Mouse (Mus musculus) liver, embryonic 13.5 days (tissue): ENCODE measurements around the gene Hgfac. TPM values are rescaled to one million over a fixed set of nuclear protein-coding genes. Genes with fewer than 3 reads are reported as not detected.

ENCODE experiments used
- ATAC-seq: fragments of 200-750 bp; cut with Nextera tagmentation; 2 replicates; pipeline ENCODE4 v1.8.0; 2017; ENCODE audit warnings: low read depth, mild to moderate bottlenecking, moderate number of reproducible peaks, moderate library complexity
- DNase-seq: peaks from one replicate; pipeline ENCODE4 v3.0.0; 2022
- H3K27ac ChIP-seq: fragments of 300-500 bp; sonication (generic); 2 replicates; pipeline ENCODE4 v1.5.1; 2015; ENCODE audit warnings: moderate library complexity, mild to moderate bottlenecking, inconsistent platforms
- H3K27me3 ChIP-seq: fragments of 300-500 bp; sonication (generic); 2 replicates; pipeline ENCODE4 v1.6.1; 2015; ENCODE audit warnings: mild to moderate bottlenecking, inconsistent platforms
- H3K36me3 ChIP-seq: fragments of 300-500 bp; sonication (generic); 2 replicates; pipeline ENCODE4 v1.6.1; 2015; ENCODE audit warnings: mild to moderate bottlenecking, inconsistent platforms
- H3K4me1 ChIP-seq: fragments of 300-500 bp; sonication (generic); replicated peaks from 2 replicates; pipeline ENCODE4 v1.6.1; 2015; ENCODE audit warnings: inconsistent platforms
- H3K4me2 ChIP-seq: fragments of 300-500 bp; sonication (generic); 2 replicates; pipeline ENCODE4 v1.6.1; 2015; ENCODE audit warnings: inconsistent platforms, mild to moderate bottlenecking, moderate library complexity
- H3K4me3 ChIP-seq: fragments of 300-500 bp; sonication (generic); replicated peaks from 2 replicates; pipeline ENCODE4 v1.5.1; 2015; ENCODE audit warnings: mild to moderate bottlenecking, inconsistent platforms
- H3K9ac ChIP-seq: fragments of 300-500 bp; sonication (generic); 2 replicates; pipeline ENCODE4 v1.6.1; 2015; ENCODE audit warnings: mild to moderate bottlenecking, inconsistent platforms
- H3K9me3 ChIP-seq: fragments of 300-500 bp; sonication (generic); replicated peaks from 2 replicates; pipeline ENCODE4 v1.6.1; 2016; ENCODE audit warnings: inconsistent platforms
- WGBS: fragments of 180-500 bp; shearing (Covaris S2); methylation state at CpG from one replicate; pipeline ENCODE4 v1.1.7; 2015; ENCODE audit not compliant: insufficient replicate concordance; 5-methylcytosine and 5-hydroxymethylcytosine counted together
- polyA plus RNA-seq: library from polyadenylated mRNA; unstranded; fragments of >200 nt; fragmentation: Nextera tagmentation; extraction: Ambion mirVana; gene quantifications from 2 replicates; pipeline ENCODE4 v1.2.1, GENCODE M21; 2015

Gene Hgfac
- polyA plus RNA-seq = 51.6 and 53.5 TPM in 2 replicates

GRCm38 (mm10) chr5:35041268-35041829, at the start of gene Hgfac:
Hgfac (plus strand) TSS chr5:35041509.
- peak within 1 kb of the TSS; percentile 40 for H3K4me3 ChIP-seq
- H3K4me1 ChIP-seq = peaks cover 50% of the 10 kb centered on the region
- H3K9ac ChIP-seq = peak within 1 kb of the TSS; percentile 59
- DNase-seq (no peak), ATAC-seq (peak; percentile 72)
- H3K27me3 ChIP-seq = no peaks in the 10 kb centered on the region; the same call in 1 of the 2 replicates
- H3K4me2 ChIP-seq = peak within 1 kb of the TSS; percentile 50
- H3K36me3 ChIP-seq = peaks cover 10% of the 10 kb centered on the region; the same call in 1 of the 2 replicates
- WGBS = 35% methylated on average over 6 of the region's 6 CpGs
- H3K9me3 ChIP-seq = no peaks in the 10 kb centered on the region
- peak within 1 kb of the TSS; percentile 76 for H3K27ac ChIP-seq

- Histone ChIP-seq H3K4me2 (no peak overlapping the region), H3K4me3 (no peak overlapping the region), H3K9ac (no peak overlapping the region), H3K36me3 (peaks cover 66% of the 10 kb centered on the region), H3K9me3 (no peaks in the 10 kb centered on the region), H3K27me3 (no peaks in the 10 kb centered on the region), H3K4me1 (peaks cover 19% of the 10 kb centered on the region), H3K27ac (no peak overlapping the region)
- ATAC-seq (no peak), DNase-seq (no peak)
- 36% methylated on average over 3 of the region's 3 CpGs for WGBS
Observed at GRCm38 (mm10) chr5:34998754-34999153, 42.6 kb upstream of the Hgfac start.

GRCm38 (mm10) chr5:34999281-34999680, 42.0 kb upstream of the Hgfac start:
- Histone ChIP-seq H3K27me3 (no peaks in the 10 kb centered on the region), H3K27ac (no peak overlapping the region), H3K9me3 (no peaks in the 10 kb centered on the region), H3K4me1 (peaks cover 24% of the 10 kb centered on the region), H3K4me2 (no peak overlapping the region), H3K4me3 (no peak overlapping the region), H3K9ac (no peak overlapping the region), H3K36me3 (peaks cover 61% of the 10 kb centered on the region)
- ATAC-seq (no peak), DNase-seq (no peak)
- WGBS = 75% methylated on average over 6 of the region's 6 CpGs

GRCm38 (mm10) chr5:35000323-35000722, 41.0 kb upstream of the Hgfac start:
- Histone ChIP-seq H3K27me3 (no peaks in the 10 kb centered on the region), H3K4me3 (no peak overlapping the region), H3K9ac (no peak overlapping the region), H3K9me3 (no peaks in the 10 kb centered on the region), H3K4me1 (peaks cover 35% of the 10 kb centered on the region), H3K36me3 (peaks cover 59% of the 10 kb centered on the region), H3K4me2 (no peak overlapping the region), H3K27ac (no peak overlapping the region; the same call in 1 of the 2 replicates)
- DNase-seq = no peak
- no peak for ATAC-seq

GRCm38 (mm10) chr5:35001144-35001543, 40.2 kb upstream of the Hgfac start:
- Histone ChIP-seq H3K4me1 (peaks cover 43% of the 10 kb centered on the region), H3K4me2 (no peak overlapping the region), H3K27ac (no peak overlapping the region; the same call in 1 of the 2 replicates), H3K36me3 (peaks cover 64% of the 10 kb centered on the region), H3K9me3 (no peaks in the 10 kb centered on the region), H3K9ac (no peak overlapping the region), H3K27me3 (no peaks in the 10 kb centered on the region), H3K4me3 (no peak overlapping the region)
- DNase-seq (no peak), ATAC-seq (no peak)
- WGBS = 32% methylated on average over 3 of the region's 3 CpGs

- H3K4me1 ChIP-seq = peaks cover 45% of the 10 kb centered on the region
- 86% methylated on average over 7 of the region's 7 CpGs for WGBS
- peaks cover 67% of the 10 kb centered on the region for H3K36me3 ChIP-seq
- H3K9ac ChIP-seq = no peak overlapping the region
- ATAC-seq (no peak), DNase-seq (no peak)
- H3K4me2 ChIP-seq = no peak overlapping the region
- H3K27ac ChIP-seq = peak overlapping the region; percentile 43; the same call in 1 of the 2 replicates
- no peak overlapping the region for H3K4me3 ChIP-seq
- H3K27me3 ChIP-seq = no peaks in the 10 kb centered on the region
- no peaks in the 10 kb centered on the region for H3K9me3 ChIP-seq
Observed at GRCm38 (mm10) chr5:35003611-35004162, 37.6 kb upstream of the Hgfac start.

- H3K27ac ChIP-seq = peak overlapping the region; percentile 10; the same call in 1 of the 2 replicates
- H3K4me1 ChIP-seq = peaks cover 49% of the 10 kb centered on the region
- no peak overlapping the region for H3K4me2 ChIP-seq
- no peak for DNase-seq
- H3K9me3 ChIP-seq = no peaks in the 10 kb centered on the region
- WGBS = 78% methylated on average over 2 of the region's 2 CpGs
- no peak overlapping the region for H3K9ac ChIP-seq
- no peak for ATAC-seq
- H3K36me3 ChIP-seq = peaks cover 66% of the 10 kb centered on the region
- no peaks in the 10 kb centered on the region for H3K27me3 ChIP-seq
- no peak overlapping the region for H3K4me3 ChIP-seq
Observed at GRCm38 (mm10) chr5:35004769-35005168, 36.5 kb upstream of the Hgfac start.

- DNase-seq = peak; percentile 38
- no peak overlapping the region for H3K4me2 ChIP-seq
- H3K36me3 ChIP-seq = peaks cover 64% of the 10 kb centered on the region
- H3K27me3 ChIP-seq = no peaks in the 10 kb centered on the region
- 71% methylated on average over 3 of the region's 3 CpGs for WGBS
- H3K9ac ChIP-seq = no peak overlapping the region
- H3K4me1 ChIP-seq = peaks cover 51% of the 10 kb centered on the region
- peak overlapping the region; percentile 16; the same call in 1 of the 2 replicates for H3K27ac ChIP-seq
- no peaks in the 10 kb centered on the region for H3K9me3 ChIP-seq
- no peak overlapping the region for H3K4me3 ChIP-seq
- ATAC-seq = peak; percentile 90
Observed at GRCm38 (mm10) chr5:35005659-35006058, 35.6 kb upstream of the Hgfac start.

- DNase-seq (no peak), ATAC-seq (no peak)
- Histone ChIP-seq H3K9ac (no peak overlapping the region), H3K27me3 (no peaks in the 10 kb centered on the region), H3K4me2 (no peak overlapping the region), H3K4me1 (peaks cover 53% of the 10 kb centered on the region), H3K9me3 (no peaks in the 10 kb centered on the region), H3K27ac (no peak overlapping the region), H3K36me3 (peaks cover 69% of the 10 kb centered on the region), H3K4me3 (no peak overlapping the region)
- 73% methylated on average over 2 of the region's 2 CpGs for WGBS
Observed at GRCm38 (mm10) chr5:35006599-35006998, 34.7 kb upstream of the Hgfac start.

- no peak overlapping the region; the same call in 1 of the 2 replicates for H3K27ac ChIP-seq
- DNase-seq = no peak
- H3K9ac ChIP-seq = no peak overlapping the region; the same call in 1 of the 2 replicates
- peaks cover 67% of the 10 kb centered on the region for H3K36me3 ChIP-seq
- H3K4me1 ChIP-seq = peaks cover 55% of the 10 kb centered on the region
- ATAC-seq = no peak
- H3K27me3 ChIP-seq = no peaks in the 10 kb centered on the region
- no peak overlapping the region for H3K4me2 ChIP-seq
- 89% methylated on average over 4 of the region's 4 CpGs for WGBS
- no peaks in the 10 kb centered on the region for H3K9me3 ChIP-seq
- no peak overlapping the region for H3K4me3 ChIP-seq
Observed at GRCm38 (mm10) chr5:35009163-35009562, 32.1 kb upstream of the Hgfac start.

- no peak overlapping the region for H3K9ac ChIP-seq
- no peak overlapping the region for H3K4me2 ChIP-seq
- H3K9me3 ChIP-seq = no peaks in the 10 kb centered on the region
- H3K4me1 ChIP-seq = peaks cover 40% of the 10 kb centered on the region
- H3K27ac ChIP-seq = no peak overlapping the region
- no peaks in the 10 kb centered on the region for H3K27me3 ChIP-seq
- 74% methylated on average over 5 of the region's 5 CpGs for WGBS
- H3K36me3 ChIP-seq = peaks cover 66% of the 10 kb centered on the region
- no peak overlapping the region for H3K4me3 ChIP-seq
- DNase-seq = no peak
- ATAC-seq = peak; percentile 49; the same call in 1 of the 2 replicates
Observed at GRCm38 (mm10) chr5:35010656-35011055, 30.7 kb upstream of the Hgfac start.
